Mouse (Mus musculus) naive thymus-derived CD4-positive, alpha-beta T cell, adult 5 months (primary cell): ENCODE data around the gene Tmem82. TPM values are rescaled to one million over a fixed set of nuclear protein-coding genes. Genes with fewer than 3 reads are reported as not detected.

Experiments
- polyA plus RNA-seq: library from polyadenylated mRNA; unstranded; fragments of 100-300 nt; shearing (Covaris generic); gene quantifications from one replicate; pipeline ENCODE4 v1.2.1, GENCODE M21; 2017

The Tmem82 gene
- polyA plus RNA-seq, result not detected

GRCm38 (mm10) chr4:141618565-141619243 is at the start of gene Tmem82:
Tmem82 (minus strand) TSS chr4:141618633.

GRCm38 (mm10) chr4:141664799-141665198 is 46.4 kb upstream of the Tmem82 start, which contains the start of gene Plekhm2:
Plekhm2 (minus strand) TSS chr4:141664899.

GRCm38 (mm10) chr4:141623666-141624065 is 5.2 kb upstream of the Tmem82 start, which contains the start of gene Slc25a34:
Slc25a34 (minus strand) TSS chr4:141623821.

GRCm38 (mm10) chr4:141605861-141606260 is 12.6 kb downstream of the Tmem82 start, which contains the start of gene Fblim1:
Fblim1 (minus strand) TSS chr4:141606096.

Other genes with a start within 250 kb of the Tmem82 start
- gene Clcnka, start 219.9 kb downstream of the Tmem82 start, polyA plus RNA-seq, result not detected
- gene Clcnkb, start 202.6 kb downstream of the Tmem82 start, polyA plus RNA-seq, result not detected
- gene Hspb7, start 197.9 kb downstream of the Tmem82 start, polyA plus RNA-seq, result not detected
- gene Srarp, start 182.5 kb downstream of the Tmem82 start, polyA plus RNA-seq, result not detected
- 47.7 TPM for gene Zbtb17, start 174.0 kb downstream of the Tmem82 start, polyA plus RNA-seq
- 32.1 TPM for gene Spen, start 80.0 kb downstream of the Tmem82 start, polyA plus RNA-seq
- gene Fblim1, start 12.5 kb downstream of the Tmem82 start, polyA plus RNA-seq, result not detected
- not detected for gene Slc25a34, start 5.2 kb upstream of the Tmem82 start, polyA plus RNA-seq
- gene Plekhm2, start 46.3 kb upstream of the Tmem82 start, polyA plus RNA-seq, result 11.3 TPM
- gene Rsc1a1, start 67.0 kb upstream of the Tmem82 start, polyA plus RNA-seq, result 3.4 TPM
- 55.0 TPM for gene Ddi2, start 104.8 kb upstream of the Tmem82 start, polyA plus RNA-seq
- not detected for gene Agmat, start 128.0 kb upstream of the Tmem82 start, polyA plus RNA-seq
- 2.7 TPM for gene Dnajc16, start 172.3 kb upstream of the Tmem82 start, polyA plus RNA-seq
- 8.6 TPM for gene Casp9, start 175.0 kb upstream of the Tmem82 start, polyA plus RNA-seq
- not detected for gene Cela2a, start 207.5 kb upstream of the Tmem82 start, polyA plus RNA-seq
- not detected for gene Ctrc, start 227.7 kb upstream of the Tmem82 start, polyA plus RNA-seq